Mouse (Mus musculus) forebrain, embryonic 11.5 days (tissue): Measurements from ENCODE around the gene Gm17728. TPM values are rescaled to one million over a fixed set of nuclear protein-coding genes. Genes with fewer than 3 reads are reported as not detected.
"Not testable (repeated sequence)": the region's sequence is repeated elsewhere in the genome, so short reads cannot be mapped to it uniquely, and the experiment has no call there.

Experiments
- ATAC-seq: fragments of 200-750 bp; cut with Nextera tagmentation; replicated peaks from 2 replicates; pipeline ENCODE4 v1.8.0; 2017; ENCODE audit warnings: moderate TSS enrichment; ENCODE audit not compliant: low FRiP score
- DNase-seq: peaks from one replicate; pipeline ENCODE4 v3.0.0-alpha.2; 2017; ENCODE audit warnings: low spot score
- H3K27ac ChIP-seq: fragments of 300-500 bp; sonication (generic); 2 replicates; pipeline ENCODE4 v1.5.1; 2014; ENCODE audit warnings: low read depth, low read length
- H3K27me3 ChIP-seq: fragments of 300-500 bp; sonication (generic); 2 replicates; pipeline ENCODE4 v1.6.1; 2014; ENCODE audit warnings: mild to moderate bottlenecking, low read length, mixed read lengths; ENCODE audit not compliant: control insufficient read depth, insufficient read depth
- H3K36me3 ChIP-seq: fragments of 300-500 bp; sonication (generic); 2 replicates; pipeline ENCODE4 v1.6.1; 2014; ENCODE audit warnings: mild to moderate bottlenecking, low read length, moderate library complexity, mixed read lengths; ENCODE audit not compliant: control insufficient read depth, insufficient read depth
- H3K4me1 ChIP-seq: fragments of 300-500 bp; sonication (generic); replicated peaks from 2 replicates; pipeline ENCODE4 v1.6.1; 2014; ENCODE audit warnings: low read length, mixed read lengths; ENCODE audit not compliant: control insufficient read depth, insufficient read depth
- H3K4me2 ChIP-seq: fragments of 300-500 bp; sonication (generic); 2 replicates; pipeline ENCODE4 v1.6.1; 2014; ENCODE audit warnings: low read depth, mild to moderate bottlenecking, low read length, moderate library complexity, mixed read lengths; ENCODE audit not compliant: severe bottlenecking
- H3K4me3 ChIP-seq: fragments of 300-500 bp; sonication (generic); 2 replicates; pipeline ENCODE4 v1.5.1; 2014; ENCODE audit warnings: low read depth, low read length
- H3K9ac ChIP-seq: fragments of 300-500 bp; sonication (generic); 2 replicates; pipeline ENCODE4 v1.6.1; 2014; ENCODE audit warnings: low read length
- H3K9me3 ChIP-seq: fragments of 300-500 bp; sonication (generic); 2 replicates; pipeline ENCODE4 v1.6.1; 2016; ENCODE audit warnings: low read length, mixed read lengths; ENCODE audit not compliant: control insufficient read depth
- WGBS: fragments of 180-500 bp; shearing (Covaris S2); extraction: QIAGEN DNeasy Blood & Tissue Kit; methylation state at CpG from one replicate; pipeline ENCODE4 v1.1.7; 2014; 5-methylcytosine and 5-hydroxymethylcytosine counted together
- polyA plus RNA-seq: library from polyadenylated mRNA; unstranded; fragments of >200 nt; fragmentation: Nextera tagmentation; extraction: Ambion mirVana; gene quantifications from 2 replicates; pipeline ENCODE4 v1.2.1, GENCODE M21; 2014

Gene Gm17728
- not detected in 2 replicates for polyA plus RNA-seq

- H3K9me3 ChIP-seq, H3K4me1 ChIP-seq, H3K4me2 ChIP-seq, H3K27me3 ChIP-seq, H3K27ac ChIP-seq, H3K36me3 ChIP-seq, ATAC-seq, H3K4me3 ChIP-seq, H3K9ac ChIP-seq, DNase-seq: not testable (repeated sequence)
- WGBS, result 95% methylated on average over 8 of the region's 8 CpGs
These were observed at the start of gene Gm17728 for GRCm38 (mm10) chr17:9421760-9422159. Gene Gm17728, plus strand, starts transcription at chr17:9422060.

- no peak for DNase-seq
- 87% methylated on average over 7 of the region's 7 CpGs for WGBS
- H3K27ac ChIP-seq, result no peak overlapping the region
- no peaks in the 10 kb centered on the region; the same call in 1 of the 2 replicates for H3K9me3 ChIP-seq
- no peak overlapping the region for H3K4me2 ChIP-seq
- no peak overlapping the region for H3K9ac ChIP-seq
- H3K36me3 ChIP-seq, result no peaks in the 10 kb centered on the region
- ATAC-seq, result no peak
- H3K4me1 ChIP-seq, result no peaks in the 10 kb centered on the region
- no peaks in the 10 kb centered on the region for H3K27me3 ChIP-seq
- no peak overlapping the region for H3K4me3 ChIP-seq
These were observed 24.4 kb upstream of the Gm17728 start for GRCm38 (mm10) chr17:9397493-9397892.

- Histone ChIP-seq H3K27ac (no peak overlapping the region), H3K9me3 (no peaks in the 10 kb centered on the region; the same call in 1 of the 2 replicates), H3K4me2 (no peak overlapping the region), H3K36me3 (no peaks in the 10 kb centered on the region), H3K4me1 (no peaks in the 10 kb centered on the region), H3K4me3 (no peak overlapping the region), H3K9ac (no peak overlapping the region), H3K27me3 (no peaks in the 10 kb centered on the region)
- ATAC-seq, result no peak
- 9% methylated on average over 4 of the region's 4 CpGs for WGBS
- DNase-seq, result no peak
These were observed 23.3 kb upstream of the Gm17728 start for GRCm38 (mm10) chr17:9398551-9398950.

GRCm38 (mm10) chr17:9403991-9404390 lies 17.9 kb upstream of the Gm17728 start:
- Histone ChIP-seq H3K4me3 (no peak overlapping the region), H3K4me1 (no peaks in the 10 kb centered on the region), H3K9ac (no peak overlapping the region), H3K36me3 (no peaks in the 10 kb centered on the region), H3K9me3 (no peaks in the 10 kb centered on the region; the same call in 1 of the 2 replicates), H3K4me2 (no peak overlapping the region), H3K27me3 (no peaks in the 10 kb centered on the region), H3K27ac (no peak overlapping the region)
- WGBS, result 85% methylated on average over 3 of the region's 3 CpGs
- DNase-seq (no peak), ATAC-seq (no peak)

GRCm38 (mm10) chr17:9407640-9408039 lies 14.2 kb upstream of the Gm17728 start:
- no peaks in the 10 kb centered on the region for H3K27me3 ChIP-seq
- no peak overlapping the region for H3K4me2 ChIP-seq
- no peak for ATAC-seq
- no peaks in the 10 kb centered on the region for H3K9me3 ChIP-seq
- no peaks in the 10 kb centered on the region for H3K36me3 ChIP-seq
- 60% methylated on average over 6 of the region's 6 CpGs for WGBS
- H3K27ac ChIP-seq, result no peak overlapping the region
- H3K4me1 ChIP-seq, result no peaks in the 10 kb centered on the region
- no peak overlapping the region for H3K9ac ChIP-seq
- H3K4me3 ChIP-seq, result no peak overlapping the region
- no peak for DNase-seq

- no peak overlapping the region for H3K9ac ChIP-seq
- no peaks in the 10 kb centered on the region; the same call in 1 of the 2 replicates for H3K9me3 ChIP-seq
- no peaks in the 10 kb centered on the region for H3K27me3 ChIP-seq
- no peak overlapping the region for H3K27ac ChIP-seq
- no peaks in the 10 kb centered on the region for H3K36me3 ChIP-seq
- DNase-seq (no peak), ATAC-seq (no peak)
- H3K4me3 ChIP-seq, result no peak overlapping the region
- no peak overlapping the region for H3K4me2 ChIP-seq
- no peaks in the 10 kb centered on the region for H3K4me1 ChIP-seq
- 80% methylated on average over 2 of the region's 2 CpGs for WGBS
These were observed 2.8 kb upstream of the Gm17728 start for GRCm38 (mm10) chr17:9419016-9419415.

GRCm38 (mm10) chr17:9428374-9428994 lies 6.6 kb downstream of the Gm17728 start:
- DNase-seq (peak; percentile 68), ATAC-seq (no peak)
- no peak overlapping the region for H3K4me2 ChIP-seq
- no peaks in the 10 kb centered on the region for H3K27me3 ChIP-seq
- peaks cover 2% of the 10 kb centered on the region; the same call in 1 of the 2 replicates for H3K4me1 ChIP-seq
- no peaks in the 10 kb centered on the region for H3K36me3 ChIP-seq
- no peak overlapping the region for H3K27ac ChIP-seq
- no peaks in the 10 kb centered on the region for H3K9me3 ChIP-seq
- H3K9ac ChIP-seq, result no peak overlapping the region
- no peak overlapping the region for H3K4me3 ChIP-seq
- WGBS, result 47% methylated on average over 7 of the region's 7 CpGs

- Histone ChIP-seq H3K4me1 (no peaks in the 10 kb centered on the region), H3K9ac (no peak overlapping the region), H3K4me3 (no peak overlapping the region), H3K27me3 (no peaks in the 10 kb centered on the region), H3K36me3 (no peaks in the 10 kb centered on the region), H3K4me2 (no peak overlapping the region), H3K27ac (no peak overlapping the region), H3K9me3 (no peaks in the 10 kb centered on the region)
- WGBS, result 56% methylated on average over 4 of the region's 4 CpGs
- DNase-seq, result no peak
- ATAC-seq, result 0 out of 2 replicates have a peak, but pooled peaks have one; percentile 63
These were observed 18.3 kb downstream of the Gm17728 start for GRCm38 (mm10) chr17:9439997-9440655.
